Mouse (Mus musculus): ENCODE measurements around the gene Prpf3. TPM values are rescaled to one million over a fixed set of nuclear protein-coding genes. Genes with fewer than 3 reads are reported as not detected.
"Not testable (repeated sequence)": the region's sequence is repeated elsewhere in the genome, so short reads cannot be mapped to it uniquely, and the experiment has no call there.

Prpf3 gene
- polyA plus RNA-seq, 1 experiment, result 4.5 TPM

DNA sequence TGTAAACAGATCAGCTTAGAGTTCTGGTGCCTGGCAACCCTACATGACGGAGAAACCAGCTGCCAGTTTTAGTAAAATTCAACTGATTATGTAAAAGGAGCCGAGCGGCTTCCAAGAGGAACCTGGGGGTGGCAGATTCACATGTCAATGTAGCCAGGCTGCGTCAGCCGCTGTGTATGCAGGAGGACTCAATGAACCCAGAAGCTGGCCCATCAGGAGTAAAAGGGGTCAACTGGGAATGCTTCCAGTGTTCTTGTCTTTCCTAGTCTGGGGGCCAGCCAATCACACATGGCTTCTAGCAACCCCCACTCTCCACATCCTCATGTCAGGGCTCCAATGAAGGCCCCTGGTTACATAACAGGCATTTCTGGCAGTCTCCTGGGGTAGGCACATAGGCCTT lies 9.4 kb upstream of the Prpf3 start:
- no peaks in the 10 kb centered on the region for H3K4me1 ChIP-seq (ENCODE audit: control insufficient read depth, insufficient read depth, insufficient read length, low read length)
- 97% methylated on average over 5 of the region's 5 CpGs for WGBS
- H3K4me3 ChIP-seq (ENCODE audit: low read depth, low read length), result no peak overlapping the region
- TF ChIP-seq POLR2A (IDR thresholded peaks at IDR 0.05; ENCODE audit: low read depth, low read length), result no peak
- TF ChIP-seq CTCF (IDR thresholded peaks at IDR 0.05; ENCODE audit: extremely low read depth, insufficient read length, insufficient replicate concordance, low read depth, low read length), result no peak
- no peak overlapping the region for H3K27ac ChIP-seq (ENCODE audit: insufficient read depth, low read depth, low read length)
- H3K36me3 ChIP-seq (ENCODE audit: control insufficient read depth, insufficient read depth, low read length), result peaks cover 27% of the 10 kb centered on the region
- no peaks in the 10 kb centered on the region for H3K27me3 ChIP-seq (ENCODE audit: control insufficient read depth, insufficient read depth, low read length)

DNA sequence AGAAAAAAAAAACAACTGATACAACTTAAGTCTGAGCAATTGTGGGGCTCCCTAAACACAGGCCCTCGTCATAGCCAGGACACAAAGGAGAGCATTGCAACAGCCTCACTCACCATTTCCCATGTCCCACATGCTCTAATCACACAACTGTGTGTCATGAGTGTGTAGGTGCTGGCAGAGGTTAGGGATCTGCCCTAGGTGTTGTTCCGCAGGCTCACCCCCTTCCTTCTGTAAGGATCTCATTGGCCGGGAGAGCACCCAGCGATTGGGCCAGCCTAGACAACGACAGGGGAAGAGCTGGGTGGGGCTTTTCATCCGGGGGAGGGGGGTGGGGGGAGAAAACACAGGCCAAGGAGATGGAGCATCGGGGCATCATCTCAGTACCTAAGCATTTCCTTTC lies 7.9 kb upstream of the Prpf3 start:
- TF ChIP-seq CTCF (IDR thresholded peaks at IDR 0.05; ENCODE audit: extremely low read depth, insufficient read length, insufficient replicate concordance, low read depth, low read length) (no peak), POLR2A (IDR thresholded peaks at IDR 0.05; ENCODE audit: low read depth, low read length) (no peak)
- H3K4me1 ChIP-seq (ENCODE audit: control insufficient read depth, insufficient read depth, insufficient read length, low read length), result no peaks in the 10 kb centered on the region
- H3K27ac ChIP-seq (ENCODE audit: insufficient read depth, low read depth, low read length), result no peak overlapping the region
- H3K4me3 ChIP-seq (ENCODE audit: low read depth, low read length), result no peak overlapping the region
- no peaks in the 10 kb centered on the region for H3K27me3 ChIP-seq (ENCODE audit: control insufficient read depth, insufficient read depth, low read length)
- 70% methylated on average over 7 of the region's 7 CpGs for WGBS
- peaks cover 24% of the 10 kb centered on the region for H3K36me3 ChIP-seq (ENCODE audit: control insufficient read depth, insufficient read depth, low read length)

GRCm38 (mm10) chr3:95861796-95862195 lies 6.1 kb upstream of the Prpf3 start:
- WGBS, result 42% methylated on average over 2 of the region's 2 CpGs
- no peak overlapping the region for H3K4me3 ChIP-seq (ENCODE audit: low read depth, low read length)
- H3K36me3 ChIP-seq (ENCODE audit: control insufficient read depth, insufficient read depth, low read length), result peaks cover 17% of the 10 kb centered on the region
- H3K4me1 ChIP-seq (ENCODE audit: control insufficient read depth, insufficient read depth, insufficient read length, low read length), result no peaks in the 10 kb centered on the region
- no peaks in the 10 kb centered on the region for H3K27me3 ChIP-seq (ENCODE audit: control insufficient read depth, insufficient read depth, low read length)
- TF ChIP-seq CTCF (IDR thresholded peaks at IDR 0.05; ENCODE audit: extremely low read depth, insufficient read length, insufficient replicate concordance, low read depth, low read length), result no peak
- TF ChIP-seq POLR2A (IDR thresholded peaks at IDR 0.05; ENCODE audit: low read depth, low read length), result no peak
- no peak overlapping the region for H3K27ac ChIP-seq (ENCODE audit: insufficient read depth, low read depth, low read length)

GRCm38 (mm10) chr3:95861216-95861615 lies 5.5 kb upstream of the Prpf3 start:
- no peak overlapping the region for H3K4me3 ChIP-seq (ENCODE audit: low read depth, low read length)
- peak; percentile 51; the same call in 1 of the 2 replicates for TF ChIP-seq CTCF (IDR thresholded peaks at IDR 0.05; ENCODE audit: extremely low read depth, insufficient read length, insufficient replicate concordance, low read depth, low read length)
- TF ChIP-seq POLR2A (IDR thresholded peaks at IDR 0.05; ENCODE audit: low read depth, low read length), result no peak

GRCm38 (mm10) chr3:95860323-95860722 lies 4.6 kb upstream of the Prpf3 start:
- Histone ChIP-seq H3K4me1 (ENCODE audit: control insufficient read depth, insufficient read depth, insufficient read length, low read length) (no peaks in the 10 kb centered on the region), H3K36me3 (ENCODE audit: control insufficient read depth, insufficient read depth, low read length) (peaks cover 13% of the 10 kb centered on the region), H3K27me3 (ENCODE audit: control insufficient read depth, insufficient read depth, low read length) (no peaks in the 10 kb centered on the region), H3K27ac (ENCODE audit: insufficient read depth, low read depth, low read length) (no peak overlapping the region), H3K4me3 (ENCODE audit: low read depth, low read length) (no peak overlapping the region)
- 72% methylated on average over 3 of the region's 3 CpGs for WGBS
- TF ChIP-seq POLR2A (IDR thresholded peaks at IDR 0.05; ENCODE audit: low read depth, low read length), result no peak
- peak; percentile 7; the same call in 1 of the 2 replicates for TF ChIP-seq CTCF (IDR thresholded peaks at IDR 0.05; ENCODE audit: extremely low read depth, insufficient read length, insufficient replicate concordance, low read depth, low read length)

More at GRCm38 (mm10) chr3:95861216-95861615, 5.5 kb upstream of the Prpf3 start:
- H3K4me1 ChIP-seq (ENCODE audit: control insufficient read depth, insufficient read depth, insufficient read length, low read length), result no peaks in the 10 kb centered on the region
- H3K27me3 ChIP-seq (ENCODE audit: control insufficient read depth, insufficient read depth, low read length), result no peaks in the 10 kb centered on the region
- H3K36me3 ChIP-seq (ENCODE audit: control insufficient read depth, insufficient read depth, low read length), result peaks cover 17% of the 10 kb centered on the region
- 76% methylated on average over 10 of the region's 10 CpGs for WGBS
- H3K27ac ChIP-seq (ENCODE audit: insufficient read depth, low read depth, low read length), result no peak overlapping the region

- H3K4me3 ChIP-seq (ENCODE audit: low read depth, low read length); H3K4me1 ChIP-seq (ENCODE audit: control insufficient read depth, insufficient read depth, insufficient read length, low read length); H3K36me3 ChIP-seq (ENCODE audit: control insufficient read depth, insufficient read depth, low read length); H3K27ac ChIP-seq (ENCODE audit: insufficient read depth, low read depth, low read length); H3K27me3 ChIP-seq (ENCODE audit: control insufficient read depth, insufficient read depth, low read length): not testable (repeated sequence)
- WGBS, result 81% methylated on average over 3 of the region's 3 CpGs
Measured at GRCm38 (mm10) chr3:95858278-95858677, 2.6 kb upstream of the Prpf3 start.

DNA sequence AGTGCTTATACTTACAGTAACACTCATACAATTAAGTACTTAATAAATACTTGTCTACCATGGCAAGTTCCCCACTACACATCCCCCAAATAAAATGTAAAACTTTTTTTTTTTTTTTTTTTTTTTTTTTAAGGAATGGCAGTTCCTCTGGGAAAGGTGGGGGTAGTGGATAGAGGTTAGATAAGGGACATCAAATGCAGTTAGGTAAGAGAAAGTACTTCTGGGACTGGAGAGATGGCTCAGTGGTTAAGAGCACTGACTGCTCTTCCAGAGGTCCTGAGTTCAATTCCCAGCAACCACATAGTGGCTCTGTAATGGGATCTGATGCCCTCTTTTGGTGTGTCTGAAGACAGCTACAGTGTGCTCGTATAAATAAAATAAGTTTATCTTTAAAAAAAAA lies 1.4 kb upstream of the Prpf3 start:
- H3K36me3 ChIP-seq (ENCODE audit: control insufficient read depth, insufficient read depth, low read length), result peaks cover 10% of the 10 kb centered on the region
- not testable (repeated sequence) for H3K27ac ChIP-seq (ENCODE audit: insufficient read depth, low read depth, low read length); H3K4me3 ChIP-seq (ENCODE audit: low read depth, low read length); H3K27me3 ChIP-seq (ENCODE audit: control insufficient read depth, insufficient read depth, low read length); H3K4me1 ChIP-seq (ENCODE audit: control insufficient read depth, insufficient read depth, insufficient read length, low read length)
- WGBS, result 95% methylated on average over 1 of the region's 1 CpGs

- 19% methylated on average over 7 of the region's 7 CpGs for WGBS
- Histone ChIP-seq H3K27ac (ENCODE audit: insufficient read depth, low read depth, low read length) (peak overlapping the region; percentile 42), H3K36me3 (ENCODE audit: control insufficient read depth, insufficient read depth, low read length) (peaks cover 16% of the 10 kb centered on the region), H3K4me1 (ENCODE audit: control insufficient read depth, insufficient read depth, insufficient read length, low read length) (no peaks in the 10 kb centered on the region), H3K27me3 (ENCODE audit: control insufficient read depth, insufficient read depth, low read length) (no peaks in the 10 kb centered on the region), H3K4me3 (ENCODE audit: low read depth, low read length) (peak overlapping the region; percentile 85)
- TF ChIP-seq POLR2A (IDR thresholded peaks at IDR 0.05; ENCODE audit: low read depth, low read length) (no peak), CTCF (IDR thresholded peaks at IDR 0.05; ENCODE audit: extremely low read depth, insufficient read length, insufficient replicate concordance, low read depth, low read length) (no peak)
Measured at GRCm38 (mm10) chr3:95856115-95856514, 430 bp upstream of the Prpf3 start.
